Mouse (Mus musculus): ENCODE data around the gene Grik4. TPM values are rescaled to one million over a fixed set of nuclear protein-coding genes. Genes with fewer than 3 reads are reported as not detected.

Grik4 gene
- polyA plus RNA-seq, 1 experiment from 2014 or later, result 0.62 TPM

GRCm38 (mm10) chr9:42508235-42508634, 436.1 kb downstream of the Grik4 start:
- H3K27ac ChIP-seq (replicated peaks), result no peak overlapping the region
- H3K9ac ChIP-seq, result no peak overlapping the region
- 70% methylated on average over 7 of the region's 7 CpGs for WGBS

GRCm38 (mm10) chr9:42507709-42508108, 436.6 kb downstream of the Grik4 start, which contains the start of gene Tbcel:
Gene Tbcel, minus strand, starts transcription at chr9:42507809.
- Histone ChIP-seq H3K4me1 (no peaks in the 10 kb centered on the region), H3K9me3 (no peaks in the 10 kb centered on the region), H3K4me2 (no peak within 1 kb of the TSS), H3K4me3 (no peak within 1 kb of the TSS), H3K27me3 (replicated peaks) (peaks cover 31% of the 10 kb centered on the region; the same call in 1 of the 2 replicates), H3K9ac (no peak within 1 kb of the TSS), H3K27ac (replicated peaks) (no peak within 1 kb of the TSS), H3K36me3 (no peaks in the 10 kb centered on the region)
- 72% methylated on average over 6 of the region's 6 CpGs for WGBS
- no peak for ATAC-seq (ENCODE audit: extremely low read depth, insufficient number of reproducible peaks, low FRiP score, low TSS enrichment)

More at GRCm38 (mm10) chr9:42508235-42508634, 436.1 kb downstream of the Grik4 start:
- no peaks in the 10 kb centered on the region for H3K36me3 ChIP-seq
- H3K4me1 ChIP-seq, result no peaks in the 10 kb centered on the region
- ATAC-seq (ENCODE audit: extremely low read depth, insufficient number of reproducible peaks, low FRiP score, low TSS enrichment), result no peak
- H3K4me2 ChIP-seq, result no peak overlapping the region
- H3K9me3 ChIP-seq, result no peaks in the 10 kb centered on the region
- peaks cover 26% of the 10 kb centered on the region; the same call in 1 of the 2 replicates for H3K27me3 ChIP-seq (replicated peaks)
- no peak overlapping the region for H3K4me3 ChIP-seq

DNA sequence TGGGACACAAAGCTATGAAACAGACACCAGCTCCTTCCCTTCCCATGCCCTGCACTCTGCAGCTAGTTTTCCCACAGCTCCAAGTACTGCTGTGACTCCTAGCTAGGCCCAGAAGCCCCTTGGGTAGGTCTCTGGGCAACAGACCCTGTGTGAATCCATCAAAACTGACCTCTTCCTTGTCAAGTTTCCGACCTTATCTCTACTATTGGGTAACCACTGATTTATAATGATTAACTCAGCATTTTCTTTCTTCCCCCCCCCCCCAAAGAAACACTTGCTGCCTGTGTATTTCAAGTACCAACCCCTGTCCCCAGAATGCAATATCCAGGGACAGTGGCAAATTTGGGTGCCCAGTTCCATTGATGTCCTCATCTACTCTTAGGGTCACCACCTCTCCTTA, 437.3 kb downstream of the Grik4 start:
- no peak overlapping the region for H3K4me2 ChIP-seq
- H3K4me1 ChIP-seq, result no peaks in the 10 kb centered on the region
- no peak overlapping the region for H3K4me3 ChIP-seq
- H3K36me3 ChIP-seq, result no peaks in the 10 kb centered on the region
- no peak overlapping the region for H3K27ac ChIP-seq (replicated peaks)
- H3K27me3 ChIP-seq (replicated peaks), result peaks cover 32% of the 10 kb centered on the region; the same call in 1 of the 2 replicates
- H3K9me3 ChIP-seq, result no peaks in the 10 kb centered on the region
- no peak overlapping the region for H3K9ac ChIP-seq
- ATAC-seq (ENCODE audit: extremely low read depth, insufficient number of reproducible peaks, low FRiP score, low TSS enrichment), result no peak
- whole genome bisulfite sequencing, result 50% methylated on average over 1 of the region's 1 CpGs

GRCm38 (mm10) chr9:42504971-42505510, 439.3 kb downstream of the Grik4 start:
- Histone ChIP-seq H3K4me3 (no peak overlapping the region), H3K4me1 (no peaks in the 10 kb centered on the region), H3K4me2 (no peak overlapping the region), H3K9ac (no peak overlapping the region), H3K27ac (replicated peaks) (no peak overlapping the region), H3K9me3 (no peaks in the 10 kb centered on the region), H3K36me3 (no peaks in the 10 kb centered on the region), H3K27me3 (replicated peaks) (peaks cover 33% of the 10 kb centered on the region; the same call in 1 of the 2 replicates)
- WGBS, result 72% methylated on average over 3 of the region's 3 CpGs
- ATAC-seq (ENCODE audit: extremely low read depth, insufficient number of reproducible peaks, low FRiP score, low TSS enrichment), result no peak

GRCm38 (mm10) chr9:42504559-42504958, 439.7 kb downstream of the Grik4 start:
- H3K9me3 ChIP-seq, result no peaks in the 10 kb centered on the region
- H3K4me3 ChIP-seq, result no peak overlapping the region
- no peak overlapping the region for H3K4me2 ChIP-seq
- peaks cover 35% of the 10 kb centered on the region; the same call in 1 of the 2 replicates for H3K27me3 ChIP-seq (replicated peaks)
- 74% methylated on average over 11 of the region's 11 CpGs for WGBS
- no peak for ATAC-seq (ENCODE audit: extremely low read depth, insufficient number of reproducible peaks, low FRiP score, low TSS enrichment)
- H3K9ac ChIP-seq, result no peak overlapping the region
- H3K36me3 ChIP-seq, result no peaks in the 10 kb centered on the region
- no peaks in the 10 kb centered on the region for H3K4me1 ChIP-seq
- H3K27ac ChIP-seq (replicated peaks), result no peak overlapping the region

GRCm38 (mm10) chr9:42503709-42504108, 440.6 kb downstream of the Grik4 start:
- no peaks in the 10 kb centered on the region for H3K9me3 ChIP-seq
- no peak overlapping the region for H3K4me3 ChIP-seq
- no peak overlapping the region for H3K4me2 ChIP-seq
- H3K27ac ChIP-seq (replicated peaks), result no peak overlapping the region
- H3K27me3 ChIP-seq (replicated peaks), result peaks cover 32% of the 10 kb centered on the region; the same call in 1 of the 2 replicates
- no peak overlapping the region for H3K9ac ChIP-seq
- no peaks in the 10 kb centered on the region for H3K36me3 ChIP-seq
- no peaks in the 10 kb centered on the region for H3K4me1 ChIP-seq
- 84% methylated on average over 4 of the region's 4 CpGs for WGBS
- ATAC-seq (ENCODE audit: extremely low read depth, insufficient number of reproducible peaks, low FRiP score, low TSS enrichment), result no peak

GRCm38 (mm10) chr9:42496296-42496695, 448.0 kb downstream of the Grik4 start:
- no peak overlapping the region for H3K27ac ChIP-seq (replicated peaks)
- no peak for ATAC-seq (ENCODE audit: extremely low read depth, insufficient number of reproducible peaks, low FRiP score, low TSS enrichment)
- peaks cover 11% of the 10 kb centered on the region; the same call in 1 of the 2 replicates for H3K27me3 ChIP-seq (replicated peaks)
- H3K4me1 ChIP-seq, result no peaks in the 10 kb centered on the region
- H3K9me3 ChIP-seq, result peaks cover 6% of the 10 kb centered on the region; the same call in 1 of the 2 replicates
- no peak overlapping the region for H3K9ac ChIP-seq
- no peak overlapping the region for H3K4me2 ChIP-seq
- WGBS, result 40% methylated on average over 2 of the region's 2 CpGs
- H3K4me3 ChIP-seq, result no peak overlapping the region
- H3K36me3 ChIP-seq, result no peaks in the 10 kb centered on the region

GRCm38 (mm10) chr9:42491780-42492179, 452.5 kb downstream of the Grik4 start:
- H3K4me1 ChIP-seq, result no peaks in the 10 kb centered on the region
- no peak for ATAC-seq (ENCODE audit: extremely low read depth, insufficient number of reproducible peaks, low FRiP score, low TSS enrichment)
- no peaks in the 10 kb centered on the region for H3K36me3 ChIP-seq
- no peak overlapping the region for H3K27ac ChIP-seq (replicated peaks)
- no peak overlapping the region for H3K9ac ChIP-seq
- H3K9me3 ChIP-seq, result peaks cover 3% of the 10 kb centered on the region; the same call in 1 of the 2 replicates
- no peak overlapping the region for H3K4me2 ChIP-seq
- no peak overlapping the region for H3K4me3 ChIP-seq
- WGBS, result 75% methylated on average over 9 of the region's 9 CpGs
- H3K27me3 ChIP-seq (replicated peaks), result peaks cover 13% of the 10 kb centered on the region

DNA sequence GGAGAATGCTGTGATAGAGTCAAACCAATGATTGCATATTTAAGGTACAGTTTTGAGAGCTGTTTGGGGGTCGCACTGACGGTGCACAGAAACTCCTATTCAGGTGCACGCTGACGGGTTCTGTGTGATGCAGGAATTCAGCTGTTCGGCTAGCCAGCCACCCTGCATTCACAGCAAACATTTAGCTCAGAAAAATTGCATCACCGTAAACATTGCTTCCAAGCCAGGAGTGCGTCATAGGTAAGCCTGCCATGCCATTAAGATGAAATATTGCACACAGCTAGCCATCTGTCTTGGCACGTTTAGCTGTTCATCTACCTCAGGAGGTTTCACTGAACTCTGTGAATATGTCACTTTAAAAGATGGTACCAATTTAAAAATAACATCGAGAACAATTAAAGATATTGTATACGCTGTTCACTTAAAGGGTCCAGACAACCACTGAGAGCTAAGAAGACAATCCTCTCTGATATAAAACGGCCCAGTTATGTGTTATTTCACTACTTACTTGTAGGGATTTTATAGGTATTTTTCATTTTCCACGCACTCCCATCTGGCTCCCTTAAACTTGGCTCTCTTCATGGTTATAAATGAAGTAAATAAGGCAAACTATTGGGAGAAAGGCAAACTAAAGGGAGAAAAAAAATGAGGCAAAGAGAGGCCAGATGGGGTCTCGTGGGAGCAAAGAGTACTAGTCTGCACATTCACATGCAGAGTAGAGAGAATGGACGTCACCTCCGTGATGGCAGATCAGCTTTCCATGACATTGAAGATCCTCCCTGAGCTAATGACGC, 453.5 kb downstream of the Grik4 start:
- ATAC-seq (ENCODE audit: extremely low read depth, insufficient number of reproducible peaks, low FRiP score, low TSS enrichment), result no peak
- 80% methylated on average over 16 of the region's 16 CpGs for WGBS
- Histone ChIP-seq H3K27me3 (replicated peaks) (peaks cover 13% of the 10 kb centered on the region), H3K9ac (no peak overlapping the region), H3K36me3 (no peaks in the 10 kb centered on the region), H3K4me1 (no peaks in the 10 kb centered on the region), H3K4me2 (no peak overlapping the region), H3K4me3 (no peak overlapping the region), H3K27ac (replicated peaks) (no peak overlapping the region), H3K9me3 (no peaks in the 10 kb centered on the region)

DNA sequence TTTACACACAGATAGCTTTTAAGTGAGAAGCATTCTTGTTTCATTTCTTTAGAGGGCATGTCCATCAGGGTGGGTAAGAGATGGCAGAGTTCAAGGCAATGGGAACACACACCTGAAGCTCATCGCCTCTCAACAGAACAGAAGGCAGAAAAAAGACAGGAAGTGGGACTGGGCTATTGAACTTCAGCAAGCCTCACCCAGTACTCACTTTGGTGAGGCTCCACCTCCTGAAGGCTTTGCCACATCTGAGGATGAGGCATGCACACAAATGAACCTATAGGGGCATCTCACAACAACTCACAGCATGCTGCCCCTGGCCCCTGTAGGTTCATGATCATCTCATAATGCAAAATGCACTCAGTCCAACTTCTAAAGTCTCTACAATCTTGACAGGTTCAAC, 456.2 kb downstream of the Grik4 start:
- ATAC-seq (ENCODE audit: extremely low read depth, insufficient number of reproducible peaks, low FRiP score, low TSS enrichment), result no peak
- Histone ChIP-seq H3K27ac (replicated peaks) (no peak overlapping the region), H3K36me3 (no peaks in the 10 kb centered on the region), H3K9ac (no peak overlapping the region), H3K4me1 (no peaks in the 10 kb centered on the region), H3K9me3 (no peaks in the 10 kb centered on the region), H3K27me3 (replicated peaks) (peaks cover 13% of the 10 kb centered on the region), H3K4me2 (no peak overlapping the region), H3K4me3 (no peak overlapping the region)
- WGBS, result 86% methylated on average over 1 of the region's 1 CpGs

DNA sequence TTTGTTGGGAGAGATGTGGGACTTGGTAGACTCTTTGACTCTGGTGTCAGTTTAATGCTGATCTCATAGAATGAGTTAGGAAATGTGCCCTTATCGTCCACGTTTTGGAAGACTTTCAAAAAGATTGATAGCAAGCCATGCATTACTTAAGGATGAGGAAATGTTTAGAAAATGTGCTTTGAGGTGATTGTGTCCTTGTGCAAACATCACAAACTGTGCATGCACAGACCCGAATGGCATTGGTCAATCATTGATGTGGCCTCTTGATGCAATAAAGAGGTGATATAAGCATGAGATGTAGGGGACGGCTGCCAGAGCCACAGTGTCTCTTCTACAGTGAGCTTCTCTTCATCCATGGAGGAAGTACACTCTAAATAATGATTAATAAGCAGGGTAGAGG, 457.4 kb downstream of the Grik4 start:
- no peaks in the 10 kb centered on the region for H3K4me1 ChIP-seq
- H3K4me3 ChIP-seq, result no peak overlapping the region
- no peak overlapping the region for H3K4me2 ChIP-seq
- H3K36me3 ChIP-seq, result no peaks in the 10 kb centered on the region
- H3K27ac ChIP-seq (replicated peaks), result no peak overlapping the region
- H3K27me3 ChIP-seq (replicated peaks), result peaks cover 10% of the 10 kb centered on the region
- ATAC-seq (ENCODE audit: extremely low read depth, insufficient number of reproducible peaks, low FRiP score, low TSS enrichment), result no peak
- 51% methylated on average over 4 of the region's 4 CpGs for WGBS
- H3K9me3 ChIP-seq, result no peaks in the 10 kb centered on the region
- no peak overlapping the region for H3K9ac ChIP-seq

Data from heart, embryonic 13.5 days (tissue).